Mouse (Mus musculus) lung, postnatal 0 days (tissue): ENCODE measurements around the gene Kpna1. TPM values are rescaled to one million over a fixed set of nuclear protein-coding genes. Genes with fewer than 3 reads are reported as not detected.
A peak's percentile ranks its signal among the peaks of the same experiment; 100 is the strongest.
"Not testable (repeated sequence)": the region's sequence is repeated elsewhere in the genome, so short reads cannot be mapped to it uniquely, and the experiment has no call there.

Experiments
- ATAC-seq: fragments of 200-750 bp; cut with Nextera tagmentation; 2 replicates; pipeline ENCODE4 v1.8.0; 2017; ENCODE audit warnings: moderate library complexity
- DNase-seq: peaks from one replicate; pipeline ENCODE4 v3.0.0-alpha.2; 2016; ENCODE audit warnings: low spot score
- H3K27ac ChIP-seq: fragments of 300-500 bp; sonication (generic); 2 replicates; pipeline ENCODE4 v1.5.1; 2014; ENCODE audit warnings: antibody characterized with exemption, mild to moderate bottlenecking, low read length, mixed read lengths
- H3K27me3 ChIP-seq: fragments of 300-500 bp; sonication (generic); replicated peaks from 2 replicates; pipeline ENCODE4 v1.6.1; 2014; ENCODE audit warnings: low read length, mixed read lengths; ENCODE audit not compliant: insufficient read depth
- H3K36me3 ChIP-seq: fragments of 300-500 bp; sonication (generic); 2 replicates; pipeline ENCODE4 v1.6.1; 2014; ENCODE audit warnings: low read length, mixed read lengths; ENCODE audit not compliant: insufficient read depth
- H3K4me1 ChIP-seq: fragments of 300-500 bp; sonication (generic); 2 replicates; pipeline ENCODE4 v1.6.1; 2014; ENCODE audit warnings: antibody characterized with exemption, low read depth, low read length, mixed read lengths; ENCODE audit not compliant: insufficient read depth
- H3K4me2 ChIP-seq: fragments of 300-500 bp; sonication (generic); replicated peaks from 2 replicates; pipeline ENCODE4 v1.6.1; 2014; ENCODE audit warnings: low read depth, mild to moderate bottlenecking, low read length, moderate library complexity, mixed read lengths
- H3K4me3 ChIP-seq: fragments of 300-500 bp; sonication (generic); 2 replicates; pipeline ENCODE4 v1.5.1; 2014; ENCODE audit warnings: low read depth, low read length
- H3K9ac ChIP-seq: fragments of 300-500 bp; sonication (generic); replicated peaks from 2 replicates; pipeline ENCODE4 v1.6.1; 2014; ENCODE audit warnings: low read depth, mild to moderate bottlenecking
- H3K9me3 ChIP-seq: fragments of 300-500 bp; sonication (generic); 2 replicates; pipeline ENCODE4 v1.6.1; 2016; ENCODE audit warnings: low read length, mixed read lengths
- CTCF ChIP-seq: IDR thresholded peaks from 2 replicates; pipeline ENCODE4 v1.5.1; 2016; ENCODE audit warnings: antibody characterized with exemption, mild to moderate bottlenecking
- EP300 ChIP-seq: IDR thresholded peaks from 2 replicates; pipeline ENCODE4 v1.6.1; 2016; ENCODE audit warnings: antibody characterized with exemption, mild to moderate bottlenecking, control low read depth
- WGBS: fragments of 180-500 bp; shearing (Covaris S2); extraction: QIAGEN DNeasy Blood & Tissue Kit; methylation state at CpG from one replicate; pipeline ENCODE4 v1.1.7; 2014; 5-methylcytosine and 5-hydroxymethylcytosine counted together
- polyA plus RNA-seq: library from polyadenylated mRNA; unstranded; fragments of >200 nt; fragmentation: Nextera tagmentation; extraction: Ambion mirVana; gene quantifications from 2 replicates; pipeline ENCODE4 v1.2.1, GENCODE M21; 2015

Kpna1 gene
- polyA plus RNA-seq, 1 experiment from 2014 or later = 16.7 TPM

DNA sequence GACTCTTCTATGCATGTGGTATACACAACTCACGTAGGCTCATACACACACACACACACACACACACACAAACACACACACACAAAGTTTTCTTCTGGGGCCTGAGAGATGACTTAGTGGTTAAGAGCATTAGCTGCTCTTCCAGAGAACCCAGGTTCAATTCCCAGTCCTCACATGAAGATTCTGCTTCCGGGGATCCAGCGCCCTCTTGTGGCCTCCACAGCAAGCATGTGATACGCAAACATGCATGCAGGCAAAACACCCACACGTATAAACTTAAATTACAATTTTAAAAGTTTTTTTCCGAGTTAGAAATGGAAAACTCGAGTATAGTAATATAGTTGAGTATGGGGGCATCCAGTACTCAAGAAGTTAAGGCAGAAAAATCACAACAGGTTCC lies 37.2 kb upstream of the Kpna1 start:
- ATAC-seq (no peak), DNase-seq (no peak)
- TF ChIP-seq CTCF (peak; percentile 53), EP300 (no peak)

DNA sequence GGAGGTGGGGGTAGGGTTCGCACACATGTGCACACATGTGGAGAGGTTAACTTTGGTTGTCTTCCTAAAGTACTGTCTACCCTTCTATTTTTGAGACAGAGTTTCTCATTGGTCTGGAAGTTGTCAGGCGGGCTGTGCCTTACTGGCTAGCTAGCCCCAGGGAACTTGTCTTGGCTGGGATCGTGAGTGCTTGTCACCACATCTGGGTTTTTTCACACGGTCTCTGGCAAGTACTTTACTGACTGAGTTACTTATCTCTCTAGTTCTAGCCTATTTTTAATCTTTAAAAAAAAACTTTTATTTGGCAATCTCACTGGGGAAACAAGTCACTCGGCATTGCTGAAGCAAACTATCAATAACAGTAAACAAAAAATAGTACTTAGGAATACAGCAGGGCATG lies 29.3 kb upstream of the Kpna1 start:
- Histone ChIP-seq H3K9ac (no peak overlapping the region), H3K36me3 (peaks cover 20% of the 10 kb centered on the region; the same call in 1 of the 2 replicates), H3K4me1 (no peaks in the 10 kb centered on the region), H3K4me3 (no peak overlapping the region), H3K27me3 (no peaks in the 10 kb centered on the region), H3K27ac (no peak overlapping the region), H3K9me3 (no peaks in the 10 kb centered on the region), H3K4me2 (no peak overlapping the region)
- 75% methylated on average over 5 of the region's 5 CpGs for WGBS
- DNase-seq (no peak), ATAC-seq (no peak)
- TF ChIP-seq CTCF = no peak

More for the DNA sequence above, 37.2 kb upstream of the Kpna1 start:
- Histone ChIP-seq H3K4me2 (no peak overlapping the region), H3K27ac (no peak overlapping the region), H3K9me3 (no peaks in the 10 kb centered on the region), H3K36me3 (peaks cover 7% of the 10 kb centered on the region; the same call in 1 of the 2 replicates), H3K4me3 (no peak overlapping the region), H3K4me1 (no peaks in the 10 kb centered on the region), H3K27me3 (no peaks in the 10 kb centered on the region), H3K9ac (no peak overlapping the region)
- 81% methylated on average over 7 of the region's 7 CpGs for WGBS

DNA sequence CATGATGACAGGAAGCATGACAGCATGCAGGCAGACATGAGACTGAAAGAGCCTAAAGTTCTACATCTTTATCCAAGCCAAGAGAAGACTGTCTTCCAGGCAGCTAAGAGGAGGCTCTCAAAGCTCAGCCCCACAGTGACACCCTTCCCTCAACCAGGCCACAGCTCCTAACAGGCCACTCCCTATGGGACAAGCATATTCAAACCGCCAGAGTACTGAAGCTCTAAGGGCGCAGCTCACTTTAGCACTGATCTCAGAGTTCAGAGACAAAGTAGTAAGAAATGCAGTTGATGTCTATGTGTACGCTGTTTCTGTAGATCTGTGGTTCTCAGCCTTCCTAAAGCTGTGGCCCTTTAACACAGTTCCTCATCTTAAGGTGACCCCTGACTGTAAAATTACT lies 27.3 kb upstream of the Kpna1 start:
- no peaks in the 10 kb centered on the region for H3K27me3 ChIP-seq
- no peak for ATAC-seq
- H3K9ac ChIP-seq = no peak overlapping the region
- no peak overlapping the region for H3K4me3 ChIP-seq
- H3K9me3 ChIP-seq = no peaks in the 10 kb centered on the region
- WGBS = 88% methylated on average over 3 of the region's 3 CpGs
- DNase-seq = no peak
- peaks cover 17% of the 10 kb centered on the region; the same call in 1 of the 2 replicates for H3K36me3 ChIP-seq
- H3K27ac ChIP-seq = no peak overlapping the region
- H3K4me1 ChIP-seq = no peaks in the 10 kb centered on the region
- no peak overlapping the region for H3K4me2 ChIP-seq
- TF ChIP-seq CTCF (no peak), EP300 (no peak)

DNA sequence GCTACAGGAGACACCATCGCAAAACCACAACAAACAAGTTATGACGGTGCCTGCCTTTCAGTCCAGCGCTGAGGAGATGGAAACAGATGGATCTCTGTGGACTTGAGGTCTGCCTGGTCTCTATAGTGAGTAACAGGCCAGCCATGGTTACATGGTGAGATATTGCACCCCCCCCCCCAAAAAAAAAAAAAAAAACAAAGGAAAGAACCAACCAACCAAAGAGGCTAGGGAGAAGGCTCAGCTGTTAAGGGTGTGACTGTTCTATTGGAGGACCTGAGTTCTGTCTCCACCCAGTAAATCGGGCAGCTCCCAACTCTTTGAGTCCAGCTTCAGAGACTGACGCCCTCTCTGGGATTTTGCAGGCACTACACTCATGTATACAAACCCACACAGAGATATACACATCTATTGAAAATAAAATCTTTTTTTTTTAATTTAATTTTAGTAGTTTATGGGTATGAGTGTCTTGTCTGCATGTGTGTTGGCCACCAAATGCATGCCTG lies 25.9 kb upstream of the Kpna1 start:
- H3K27ac ChIP-seq = no peak overlapping the region
- 87% methylated on average over 5 of the region's 5 CpGs for WGBS
- H3K4me2 ChIP-seq = no peak overlapping the region
- peaks cover 15% of the 10 kb centered on the region; the same call in 1 of the 2 replicates for H3K36me3 ChIP-seq
- H3K4me3 ChIP-seq = no peak overlapping the region
- DNase-seq (no peak), ATAC-seq (no peak)
- H3K9ac ChIP-seq = no peak overlapping the region
- no peaks in the 10 kb centered on the region for H3K9me3 ChIP-seq
- H3K4me1 ChIP-seq = no peaks in the 10 kb centered on the region
- H3K27me3 ChIP-seq = no peaks in the 10 kb centered on the region
- no peak for TF ChIP-seq CTCF
- TF ChIP-seq EP300 = no peak

DNA sequence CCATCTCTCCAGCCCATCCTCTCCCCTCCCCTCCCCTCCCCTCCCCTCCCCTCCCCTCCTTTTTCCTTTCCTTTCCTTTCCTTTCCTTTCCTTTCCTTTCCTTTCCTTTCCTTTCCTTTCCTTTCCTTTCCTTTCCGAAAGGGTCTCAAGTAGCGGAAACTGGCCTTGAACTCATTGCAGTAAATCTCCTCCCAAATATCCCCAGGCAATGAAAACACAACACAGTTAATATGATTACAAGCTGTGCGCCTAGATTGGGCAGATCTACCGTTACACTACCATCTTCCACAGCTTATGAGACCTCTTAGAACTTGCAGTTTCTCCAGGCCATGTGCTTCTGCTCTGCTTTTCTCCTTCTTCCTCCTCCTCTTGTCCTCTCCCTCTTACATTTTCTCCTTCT lies 12.6 kb upstream of the Kpna1 start:
- not testable (repeated sequence) for H3K36me3 ChIP-seq, H3K27me3 ChIP-seq, ATAC-seq, H3K9me3 ChIP-seq, H3K4me1 ChIP-seq, H3K4me3 ChIP-seq, H3K27ac ChIP-seq, DNase-seq, H3K9ac ChIP-seq, H3K4me2 ChIP-seq
- 73% methylated on average over 2 of the region's 4 CpGs for whole genome bisulfite sequencing

DNA sequence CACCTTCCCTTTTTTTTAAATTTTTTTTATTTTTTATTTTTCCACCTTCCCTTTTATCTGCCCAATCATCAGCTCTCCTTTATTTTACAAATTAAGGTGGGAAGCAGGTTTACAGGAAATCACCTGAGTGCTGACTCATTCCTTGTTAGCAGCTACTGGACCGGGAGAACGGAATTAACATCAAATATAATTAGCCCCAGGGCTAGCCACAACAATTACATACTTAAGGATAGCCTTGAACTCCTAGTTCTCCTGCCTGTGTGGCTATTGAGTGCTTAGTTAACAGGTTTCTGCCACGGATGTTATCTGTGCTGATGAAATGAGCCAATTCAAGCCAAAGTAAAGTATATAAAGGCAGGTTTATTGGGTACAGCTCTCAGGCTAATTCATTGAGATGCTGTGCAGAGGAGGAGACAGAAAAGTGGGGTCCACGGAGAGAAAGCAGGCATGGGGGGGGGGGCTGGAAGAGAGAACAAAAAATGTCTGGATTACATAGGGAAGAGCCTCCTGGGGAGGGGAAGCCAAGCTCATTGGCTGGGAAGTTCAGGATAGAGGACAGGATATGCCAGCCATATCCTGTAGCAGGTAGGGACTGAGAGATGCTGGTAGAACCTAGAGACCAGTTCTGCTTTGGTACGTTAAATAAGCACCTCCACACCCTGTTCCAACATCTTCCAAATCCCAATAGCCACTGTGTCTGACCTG lies 12.0 kb upstream of the Kpna1 start:
- WGBS = 64% methylated on average over 5 of the region's 5 CpGs
- no peak overlapping the region for H3K27ac ChIP-seq
- no peaks in the 10 kb centered on the region for H3K4me1 ChIP-seq
- TF ChIP-seq CTCF (no peak), EP300 (no peak)
- no peak for DNase-seq
- H3K36me3 ChIP-seq = peaks cover 8% of the 10 kb centered on the region; the same call in 1 of the 2 replicates
- no peaks in the 10 kb centered on the region for H3K27me3 ChIP-seq
- no peak for ATAC-seq
- no peak overlapping the region for H3K4me3 ChIP-seq
- H3K4me2 ChIP-seq = no peak overlapping the region
- H3K9me3 ChIP-seq = no peaks in the 10 kb centered on the region
- H3K9ac ChIP-seq = no peak overlapping the region
